ENCODE assay signal across 23 mouse cellular contexts in genomic region chr13:116489420-116489819, GRCm38 (mm10).
DNase-seq lines count a peak whose midpoint lies in the region; ATAC-seq and TF ChIP-seq lines count a peak whose summit lies in the region.
"Had no signal": no experiment of that assay in that cellular context is flagged by ENCODE, and none has a peak within 500 bp of the region (broad histone marks: within the 10 kb centered on the region; RNA-seq: fewer than 3 reads in every experiment).

No protein-coding gene starts in this region.

- H3K9ac ChIP-seq in hindbrain, embryonic 12.5 days, result no peak overlapping the region
- H3K9ac ChIP-seq in hindbrain, embryonic 14.5 days, result no peak overlapping the region
- no peak overlapping the region for H3K9ac ChIP-seq in lung, embryonic 15.5 days
- H3K9ac ChIP-seq: forebrain, embryonic 15.5 days; heart, embryonic 12.5 days; limb, embryonic 13.5 days; liver, embryonic 15.5 days; midbrain, embryonic 12.5 days had no signal

- TF ChIP-seq CTCF in lung, adult 2 months (IDR thresholded peaks at IDR 0.05; ENCODE audit: insufficient read depth, low read length), result no peak

- H3K9me3 ChIP-seq in hindbrain, embryonic 12.5 days (replicated peaks), result no peaks in the 10 kb centered on the region
- H3K9me3 ChIP-seq in hindbrain, embryonic 14.5 days (ENCODE audit: control insufficient read depth, low read length), result no peaks in the 10 kb centered on the region
- H3K9me3 ChIP-seq in lung, embryonic 15.5 days, result no peaks in the 10 kb centered on the region
- H3K9me3 ChIP-seq: forebrain, embryonic 15.5 days; heart, embryonic 12.5 days; limb, embryonic 13.5 days; liver, embryonic 15.5 days; midbrain, embryonic 12.5 days had no signal

- no peaks in the 10 kb centered on the region for H3K36me3 ChIP-seq in hindbrain, embryonic 12.5 days
- no peaks in the 10 kb centered on the region for H3K36me3 ChIP-seq in hindbrain, embryonic 14.5 days (replicated peaks; ENCODE audit: control insufficient read depth, insufficient read depth)
- H3K36me3 ChIP-seq in lung, embryonic 15.5 days, result no peaks in the 10 kb centered on the region
- H3K36me3 ChIP-seq: forebrain, embryonic 15.5 days; heart, embryonic 12.5 days; limb, embryonic 13.5 days; liver, embryonic 15.5 days; midbrain, embryonic 12.5 days had no signal

- no peak for TF ChIP-seq POLR2A in lung, adult 2 months (IDR thresholded peaks at IDR 0.05; ENCODE audit: borderline replicate concordance, extremely low read depth, low read depth, low read length)

- 46% methylated on average over 1 of the region's 1 CpGs for WGBS in hindbrain, embryonic 12.5 days
- 56% methylated on average over 1 of the region's 1 CpGs for WGBS in hindbrain, embryonic 14.5 days
- 9% methylated on average over 1 of the region's 1 CpGs for WGBS in lung, embryonic 15.5 days
- 7% methylated on average over 1 of the region's 1 CpGs for WGBS in lung, adult 2 months

- no peak overlapping the region for H3K4me2 ChIP-seq in hindbrain, embryonic 12.5 days (replicated peaks)
- no peak overlapping the region for H3K4me2 ChIP-seq in hindbrain, embryonic 14.5 days (replicated peaks)
- no peak overlapping the region for H3K4me2 ChIP-seq in lung, embryonic 15.5 days
- H3K4me2 ChIP-seq: forebrain, embryonic 15.5 days; heart, embryonic 12.5 days; limb, embryonic 13.5 days; liver, embryonic 15.5 days; midbrain, embryonic 12.5 days had no signal

- H3K27ac ChIP-seq in hindbrain, embryonic 12.5 days, result no peak overlapping the region
- no peak overlapping the region for H3K27ac ChIP-seq in hindbrain, embryonic 14.5 days
- no peak overlapping the region for H3K27ac ChIP-seq in lung, embryonic 15.5 days
- H3K27ac ChIP-seq: forebrain, embryonic 15.5 days; gastrocnemius, adult 2 months; layer of hippocampus, adult 2 months; left cerebral cortex, adult 2 months; limb, embryonic 13.5 days; liver, embryonic 15.5 days; midbrain, embryonic 12.5 days had no signal

- ATAC-seq in hindbrain, embryonic 12.5 days (ENCODE audit: low FRiP score), result peak; percentile 75
- no peak for ATAC-seq in hindbrain, embryonic 14.5 days (ENCODE audit: low FRiP score)
- peak; percentile 62; the same call in 1 of the 2 replicates for ATAC-seq in lung, embryonic 15.5 days (ENCODE audit: borderline replicate concordance, extremely low read depth, low FRiP score, low TSS enrichment)
- ATAC-seq: forebrain, embryonic 15.5 days had no signal

- H3K4me1 ChIP-seq in hindbrain, embryonic 12.5 days, result no peaks in the 10 kb centered on the region
- no peaks in the 10 kb centered on the region for H3K4me1 ChIP-seq in hindbrain, embryonic 14.5 days (replicated peaks; ENCODE audit: control insufficient read depth, insufficient read depth, low read length)
- no peaks in the 10 kb centered on the region for H3K4me1 ChIP-seq in lung, embryonic 15.5 days
- no peaks in the 10 kb centered on the region for H3K4me1 ChIP-seq in lung, adult 2 months (ENCODE audit: control insufficient read depth, insufficient read depth, low read length)
- H3K4me1 ChIP-seq: forebrain, embryonic 15.5 days; heart, embryonic 12.5 days; limb, embryonic 13.5 days; liver, embryonic 15.5 days; midbrain, embryonic 12.5 days had no signal

- no peak overlapping the region for H3K4me3 ChIP-seq in hindbrain, embryonic 12.5 days
- H3K4me3 ChIP-seq in hindbrain, embryonic 14.5 days (replicated peaks; ENCODE audit: low read length), result no peak overlapping the region
- no peak overlapping the region for H3K4me3 ChIP-seq in lung, embryonic 15.5 days
- H3K4me3 ChIP-seq in lung, adult 2 months (replicated peaks; ENCODE audit: extremely low read depth, low read depth, low read length), result no peak overlapping the region
- H3K4me3 ChIP-seq: erythroblast, embryonic 14.5 days; forebrain, embryonic 15.5 days; gastrocnemius, adult 2 months; heart, embryonic 12.5 days; layer of hippocampus, adult 2 months; left cerebral cortex, adult 2 months; limb, embryonic 13.5 days; liver, embryonic 15.5 days; midbrain, embryonic 12.5 days had no signal

- intact Hi-C loops in heart, postnatal 10 days (cut with DNase I), result no loop called here

- no peak for DNase-seq in hindbrain, embryonic 14.5 days (ENCODE audit: low spot score)
- DNase-seq in lung, adult 2 months, result no peak
- DNase-seq in embryo, embryonic 10 days (ENCODE audit: low spot score), result peak; percentile 48
- DNase-seq in mesoderm, embryonic 11.5 days (ENCODE audit: low read depth, low spot score), result peak; percentile 66
- DNase-seq in thymus, postnatal 0 days (ENCODE audit: low spot score), result no peak
- DNase-seq in heart, postnatal 10 days, result no peak
- DNase-seq: adrenal gland, adult 2 months; cerebellum, adult 9-11 months; gastrocnemius, adult 2 months; kidney, adult 2 months; lung, postnatal 4 days; right cerebral cortex, postnatal 25 days had no signal

- no peaks in the 10 kb centered on the region for H3K27me3 ChIP-seq in hindbrain, embryonic 12.5 days
- H3K27me3 ChIP-seq in hindbrain, embryonic 14.5 days (ENCODE audit: control insufficient read depth, insufficient read depth, low read length), result no peaks in the 10 kb centered on the region
- no peaks in the 10 kb centered on the region for H3K27me3 ChIP-seq in lung, embryonic 15.5 days
- H3K27me3 ChIP-seq: CH12.LX; forebrain, embryonic 15.5 days; heart, embryonic 12.5 days; liver, embryonic 15.5 days; midbrain, embryonic 12.5 days had no signal

Comparison
In these comparisons a context has a peak if more than half of its experiments do, and no peak if none do; other contexts are left out.
1. DNase-seq: peak in embryo, embryonic 10 days (single experiment) and mesoderm, embryonic 11.5 days (single experiment); none in hindbrain, embryonic 14.5 days (single experiment), lung, adult 2 months (single experiment), thymus, postnatal 0 days (single experiment) and heart, postnatal 10 days (0 of 2).